Mouse (Mus musculus): Measurements from ENCODE around the gene Lingo4.

The Lingo4 gene

DNA sequence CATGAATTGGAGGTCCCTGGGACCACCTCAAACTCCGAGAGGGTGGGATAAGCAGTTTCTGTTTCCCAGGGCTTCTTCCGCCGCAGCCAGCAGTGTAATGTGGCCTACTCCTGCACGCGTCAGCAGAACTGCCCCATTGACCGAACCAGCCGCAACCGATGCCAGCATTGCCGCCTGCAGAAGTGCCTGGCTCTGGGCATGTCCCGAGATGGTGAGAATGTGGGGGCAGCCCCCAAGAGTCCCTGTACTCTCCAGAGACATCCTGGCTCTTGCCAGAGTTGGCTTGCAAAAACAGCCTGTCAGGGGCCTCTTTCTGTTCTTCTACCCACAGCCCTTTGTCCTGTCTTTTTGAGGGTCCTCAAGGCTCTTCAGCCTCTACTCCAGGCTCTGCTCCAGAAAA, 10.9 kb upstream of the Lingo4 start:
- no peak for DNase-seq (ENCODE audit: extremely low spot score, low spot score)

DNA sequence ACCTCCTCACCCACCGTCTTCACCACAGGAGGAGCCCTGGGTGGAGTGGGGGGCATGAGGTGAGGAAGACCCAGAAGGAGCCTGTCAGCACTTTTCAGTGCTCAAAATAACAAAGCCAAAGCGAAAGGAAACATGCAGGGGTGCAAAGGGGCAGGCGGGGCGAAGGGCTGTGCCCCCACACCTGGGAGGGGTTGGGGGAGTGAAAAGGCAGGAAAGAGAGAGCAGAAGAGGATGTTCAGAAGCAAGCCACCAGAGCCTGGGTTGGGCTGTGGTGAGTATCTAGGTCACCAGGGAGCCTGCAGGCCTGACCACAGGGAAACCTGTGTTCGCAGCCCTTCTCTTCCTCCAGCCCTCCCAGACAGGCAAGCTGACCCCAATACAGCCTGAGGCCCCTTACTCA, 10.3 kb upstream of the Lingo4 start:
- no peak for DNase-seq (ENCODE audit: extremely low spot score, low spot score)

DNA sequence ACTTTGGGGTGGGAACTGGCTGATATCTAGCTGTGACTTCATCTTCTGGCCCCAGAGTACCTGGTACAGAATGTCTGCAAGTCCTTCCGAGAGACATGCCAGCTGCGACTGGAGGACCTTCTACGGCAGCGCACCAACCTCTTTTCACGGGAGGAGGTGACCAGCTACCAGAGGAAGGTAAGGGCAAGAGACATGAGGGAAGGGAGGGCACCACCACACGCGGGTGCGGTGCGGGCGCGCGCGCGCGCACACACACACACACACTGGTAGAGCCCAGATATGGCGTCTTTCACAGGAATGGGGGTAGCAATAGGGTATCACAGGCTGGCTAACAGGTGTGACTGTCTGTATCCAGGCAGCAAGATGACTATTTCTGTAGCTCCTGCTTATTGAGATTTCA, 8.9 kb upstream of the Lingo4 start:
- no peak for DNase-seq (ENCODE audit: extremely low spot score, low spot score)

DNA sequence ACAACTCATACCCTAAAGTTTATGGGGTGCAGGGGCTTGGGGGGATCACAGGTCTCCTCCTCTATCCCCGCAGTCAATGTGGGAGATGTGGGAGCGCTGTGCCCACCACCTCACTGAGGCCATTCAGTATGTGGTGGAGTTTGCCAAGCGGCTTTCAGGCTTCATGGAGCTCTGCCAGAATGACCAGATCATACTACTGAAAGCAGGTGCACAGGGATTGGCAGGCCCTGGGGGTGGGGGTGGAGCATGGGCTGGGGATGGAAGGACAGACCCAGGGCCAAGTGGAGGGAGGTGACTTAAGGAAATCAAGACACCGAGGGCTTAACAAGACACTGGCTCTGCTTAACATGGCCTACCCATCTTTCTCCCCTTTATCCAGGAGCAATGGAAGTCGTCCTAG, 7.3 kb upstream of the Lingo4 start:
- DNase-seq (ENCODE audit: extremely low spot score, low spot score): no peak

DNA sequence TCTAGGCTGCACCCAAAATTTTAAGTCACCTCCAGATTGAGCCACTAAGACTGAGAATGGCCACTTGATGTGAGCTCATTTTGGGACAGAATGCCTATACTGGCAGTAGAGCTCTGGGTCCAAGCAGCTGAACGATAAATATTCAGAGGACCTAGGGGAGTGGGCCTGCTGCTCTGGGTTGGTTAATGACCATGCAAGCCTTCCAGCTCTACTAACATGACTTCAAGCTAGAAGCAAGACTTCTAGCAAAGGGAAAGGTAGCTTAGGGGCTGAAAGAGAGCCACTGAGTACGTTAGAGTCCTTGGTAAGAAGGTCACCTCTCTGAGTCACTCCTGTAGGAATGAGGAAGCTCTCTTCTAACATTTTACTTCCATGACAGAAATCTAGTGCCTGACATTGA, 6.2 kb upstream of the Lingo4 start:
- no peak for DNase-seq (ENCODE audit: extremely low spot score, low spot score)

DNA sequence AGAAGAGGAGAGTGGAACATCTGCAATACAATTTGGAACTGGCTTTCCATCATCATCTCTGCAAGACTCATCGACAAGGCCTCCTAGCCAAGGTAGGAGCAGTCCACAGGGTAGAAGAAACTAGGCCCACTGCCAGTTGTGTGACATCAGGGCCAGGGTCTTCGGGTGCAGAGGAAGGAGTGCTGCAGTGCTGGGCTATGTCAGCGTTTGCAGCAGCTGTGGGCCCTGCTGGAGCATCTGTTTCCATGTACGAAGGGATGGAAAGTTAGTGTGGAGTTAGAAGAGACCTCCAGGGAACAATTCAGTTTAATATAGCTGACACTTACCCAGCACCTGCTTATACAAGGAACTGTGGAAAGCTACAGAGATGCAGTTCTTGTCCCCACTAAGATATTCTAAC, 5.3 kb upstream of the Lingo4 start:
- DNase-seq (ENCODE audit: extremely low spot score, low spot score): no peak

DNA sequence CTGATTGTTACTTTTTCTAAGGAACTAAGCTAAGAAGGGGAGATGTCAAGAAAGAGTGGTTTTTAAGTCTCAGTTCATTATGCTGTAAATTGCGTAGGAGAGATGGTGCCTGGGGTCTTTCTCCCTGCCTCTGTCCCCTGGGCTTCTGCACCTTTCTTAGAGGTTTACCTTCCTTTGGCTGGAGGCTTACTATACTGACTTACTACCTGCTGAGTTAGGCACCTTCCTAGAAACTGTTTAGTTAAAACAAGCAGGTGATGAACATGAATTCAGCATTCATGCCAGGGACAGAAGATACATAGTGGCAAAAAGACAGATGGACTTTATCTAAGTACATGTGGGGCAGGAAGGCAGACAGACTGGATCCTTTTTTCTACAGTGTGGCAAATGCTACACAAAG, 2.0 kb upstream of the Lingo4 start:
- no peak for DNase-seq (ENCODE audit: extremely low spot score, low spot score)

DNA sequence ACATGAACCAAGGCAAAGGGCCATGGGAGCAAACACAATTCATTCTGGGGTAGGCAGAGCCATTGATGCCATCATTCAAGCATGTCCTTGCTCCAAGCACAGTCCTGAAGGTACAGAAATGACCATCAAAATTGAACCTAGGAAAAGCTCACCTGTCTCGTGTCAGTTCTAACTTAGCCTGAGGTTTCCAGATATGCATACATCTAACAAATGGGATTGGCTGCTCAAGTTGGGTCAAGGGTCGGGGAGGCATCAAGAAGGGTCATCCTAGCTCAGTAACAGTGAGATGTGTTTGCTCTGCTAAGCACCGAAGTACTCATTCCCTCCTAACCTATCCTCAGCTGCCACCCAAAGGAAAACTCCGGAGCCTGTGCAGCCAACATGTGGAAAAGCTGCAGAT, 1.5 kb upstream of the Lingo4 start:
- no peak for DNase-seq (ENCODE audit: extremely low spot score, low spot score)

DNA sequence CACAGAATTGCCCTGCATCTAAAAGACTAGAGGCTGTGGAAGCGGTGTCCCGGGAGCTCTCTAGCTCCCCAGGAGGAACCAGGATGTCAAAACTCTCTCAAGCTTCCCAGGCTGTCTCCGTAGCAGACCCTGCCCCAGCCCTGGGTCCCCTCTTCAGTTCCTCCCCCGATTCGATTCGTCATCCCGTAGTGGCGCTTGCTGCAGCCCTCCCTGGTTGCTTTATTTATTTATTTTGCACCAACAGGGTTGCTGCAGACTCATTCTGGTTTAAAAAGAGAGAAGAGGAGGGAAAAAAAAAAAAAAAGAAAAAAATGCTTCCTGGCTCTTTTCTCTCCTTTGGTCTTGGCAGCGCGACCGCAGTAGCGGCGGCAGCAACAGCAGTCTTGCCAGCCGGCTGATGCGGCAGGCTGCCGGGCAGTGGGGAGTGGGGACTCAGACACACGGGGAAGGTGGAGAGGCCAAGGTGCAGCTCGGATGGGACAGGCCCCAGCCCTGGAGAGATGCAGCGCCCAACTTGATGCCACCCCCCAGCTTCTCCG, 695 bp downstream of the Lingo4 start:
- DNase-seq (ENCODE audit: extremely low spot score, low spot score): peak; percentile 55

DNA sequence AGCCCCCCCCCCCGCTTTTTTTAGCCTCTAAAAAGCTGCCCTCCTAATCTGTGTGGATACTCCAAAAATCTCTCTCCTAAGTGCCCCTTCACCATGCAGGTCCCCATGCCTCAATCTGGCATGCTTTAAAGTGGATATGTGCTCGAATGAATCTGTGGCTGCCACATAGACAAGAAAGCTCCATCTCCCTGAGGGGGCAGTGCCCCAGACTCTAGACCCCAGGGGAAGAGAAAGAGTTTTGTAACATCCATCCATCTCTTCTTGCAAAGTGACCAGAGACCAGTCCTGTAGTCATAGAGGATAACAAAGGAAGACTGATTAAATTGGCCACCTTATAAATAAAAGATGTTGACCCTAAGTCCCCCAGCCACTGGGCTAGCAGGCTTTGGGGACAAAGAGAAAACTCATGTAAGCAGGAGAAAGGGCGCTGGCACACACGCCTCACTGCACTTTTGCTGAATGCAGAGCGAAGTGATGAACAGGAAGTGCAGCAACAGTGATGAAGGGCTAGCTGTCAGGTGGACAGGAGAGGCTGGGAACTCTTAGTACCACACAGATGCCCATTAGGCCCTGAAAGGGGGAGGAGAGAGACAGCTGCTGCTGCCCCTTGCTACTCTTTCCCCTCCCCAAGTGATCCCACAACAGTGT, 1.5 kb downstream of the Lingo4 start:
- peak; percentile 33 for DNase-seq (ENCODE audit: extremely low spot score, low spot score)

DNA sequence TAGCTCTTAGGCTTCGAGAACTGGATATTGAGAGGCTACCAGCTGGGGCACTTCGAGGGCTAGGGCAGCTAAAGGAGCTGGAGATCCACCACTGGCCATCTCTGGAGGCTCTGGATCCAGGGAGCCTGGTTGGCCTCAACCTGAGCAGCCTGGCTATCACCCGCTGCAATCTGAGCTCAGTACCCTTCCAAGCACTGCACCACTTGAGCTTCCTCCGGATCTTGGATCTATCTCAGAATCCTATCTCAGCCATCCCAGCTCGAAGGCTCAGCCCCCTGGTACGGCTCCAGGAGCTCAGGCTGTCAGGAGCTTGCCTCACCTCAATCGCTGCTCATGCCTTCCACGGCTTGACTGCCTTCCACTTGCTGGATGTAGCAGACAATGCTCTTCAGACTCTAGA, 4.1 kb downstream of the Lingo4 start:
- no peak for DNase-seq (ENCODE audit: extremely low spot score, low spot score)

DNA sequence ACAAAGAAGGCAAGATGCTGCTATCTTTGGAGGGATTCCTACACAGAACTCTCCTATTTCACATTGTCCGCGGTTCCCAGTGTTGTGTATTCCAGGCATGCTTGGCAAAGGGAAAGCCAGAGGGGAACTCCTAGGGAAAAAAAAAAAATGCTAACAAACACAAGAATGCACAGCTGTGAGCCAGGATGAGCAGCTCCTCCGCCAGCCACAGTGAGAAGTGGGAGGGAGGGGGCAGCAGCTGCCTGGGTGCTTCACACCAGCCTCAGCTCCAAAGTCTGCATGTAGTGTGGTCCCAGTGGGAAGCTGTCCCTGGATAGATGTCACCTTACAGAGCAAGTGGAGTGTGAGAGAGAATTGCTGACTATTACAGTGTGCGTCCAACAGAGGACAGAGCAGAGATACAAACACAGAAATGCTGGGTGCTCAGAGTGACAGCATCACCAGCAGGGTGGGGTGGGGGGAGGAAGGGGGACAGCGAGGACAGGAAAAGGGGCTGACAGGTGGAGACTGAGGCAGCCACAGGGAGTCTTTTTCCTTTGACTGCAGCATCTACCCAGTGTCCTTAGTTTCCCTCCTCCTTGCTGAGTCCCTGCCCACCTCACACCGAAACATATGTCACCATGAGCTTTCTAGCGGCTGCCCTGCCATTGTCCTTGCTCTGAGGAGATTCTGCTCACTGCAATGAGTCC, 6.2 kb downstream of the Lingo4 start:
- no peak for DNase-seq (ENCODE audit: extremely low spot score, low spot score)

DNA sequence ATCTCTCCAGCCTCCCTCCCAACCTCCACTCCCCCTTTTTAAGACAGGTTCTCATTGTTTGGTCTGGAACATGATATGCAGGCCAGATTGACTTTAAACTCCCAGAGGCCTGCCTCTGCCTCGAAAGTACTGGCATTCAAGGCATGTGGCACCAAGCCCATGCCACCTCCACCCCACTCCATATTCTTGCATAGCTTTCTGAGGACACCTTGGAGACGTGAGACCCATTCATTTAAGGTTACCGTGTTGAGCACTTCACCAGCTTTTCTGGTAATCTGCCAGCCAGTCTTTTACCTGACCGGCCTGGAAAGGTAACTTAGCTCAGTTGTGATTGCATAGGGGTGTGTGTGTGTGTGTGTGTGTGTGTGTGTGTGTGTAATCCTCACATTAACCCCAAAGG, 7.2 kb downstream of the Lingo4 start:
- DNase-seq (ENCODE audit: extremely low spot score, low spot score): no peak

DNA sequence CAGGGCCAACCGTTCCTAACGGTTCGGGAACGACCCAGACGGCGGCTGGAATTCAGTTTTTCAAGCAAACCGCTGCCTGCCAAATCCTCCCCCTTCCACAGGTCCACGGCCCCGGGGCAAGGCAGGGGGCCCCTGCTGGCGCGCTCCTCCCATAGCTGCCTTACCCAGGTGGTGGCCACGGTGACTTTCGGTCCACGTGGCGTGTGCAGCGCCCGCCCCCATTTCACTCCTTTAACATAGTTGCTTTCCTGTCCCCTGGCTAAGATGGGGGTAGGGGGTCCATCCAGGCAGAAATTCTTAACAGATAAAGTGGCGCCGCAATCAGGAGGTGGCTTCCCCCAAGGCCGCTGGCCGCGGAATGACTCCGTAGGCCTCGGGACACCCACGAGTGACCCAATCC, 14.2 kb downstream of the Lingo4 start:
- DNase-seq (ENCODE audit: extremely low spot score, low spot score): no peak

DNA sequence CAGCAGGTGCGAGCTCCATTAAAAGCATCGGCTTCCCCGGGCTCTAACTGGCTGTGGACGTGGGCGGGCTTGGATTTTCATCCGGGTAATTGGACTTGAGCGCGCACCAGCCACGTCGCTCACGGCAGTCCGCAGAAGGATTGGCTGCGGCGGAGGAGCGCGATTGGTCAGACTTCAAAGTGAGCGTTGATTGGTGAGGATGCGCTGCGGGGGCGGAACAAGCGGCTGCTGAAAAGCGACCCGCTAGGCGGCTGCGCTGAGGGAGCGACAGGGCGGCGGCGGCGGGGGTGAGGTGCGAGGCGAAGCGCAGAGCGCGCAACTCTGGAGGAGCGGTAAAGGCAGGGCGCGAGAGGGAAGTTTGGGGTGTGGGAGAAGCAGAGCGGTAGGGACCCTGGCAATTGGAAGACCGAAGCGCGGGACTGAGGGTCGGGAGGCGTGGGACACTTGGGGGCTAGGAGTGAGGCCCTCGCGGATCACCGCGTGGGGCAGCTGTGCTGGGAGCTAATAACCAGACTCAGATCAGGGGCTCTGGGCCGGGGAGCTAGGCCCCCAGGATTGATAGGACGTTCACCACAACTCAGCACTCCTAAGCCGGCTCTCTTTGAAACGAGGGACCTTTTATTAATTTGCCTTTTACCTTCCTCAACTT, 14.8 kb downstream of the Lingo4 start, which contains the start of gene Tdrkh:
Tdrkh (plus strand) TSS at position 243 of the 649 bp plus-strand sequence.
- peak; percentile 93 for DNase-seq (ENCODE audit: extremely low spot score, low spot score)

DNA sequence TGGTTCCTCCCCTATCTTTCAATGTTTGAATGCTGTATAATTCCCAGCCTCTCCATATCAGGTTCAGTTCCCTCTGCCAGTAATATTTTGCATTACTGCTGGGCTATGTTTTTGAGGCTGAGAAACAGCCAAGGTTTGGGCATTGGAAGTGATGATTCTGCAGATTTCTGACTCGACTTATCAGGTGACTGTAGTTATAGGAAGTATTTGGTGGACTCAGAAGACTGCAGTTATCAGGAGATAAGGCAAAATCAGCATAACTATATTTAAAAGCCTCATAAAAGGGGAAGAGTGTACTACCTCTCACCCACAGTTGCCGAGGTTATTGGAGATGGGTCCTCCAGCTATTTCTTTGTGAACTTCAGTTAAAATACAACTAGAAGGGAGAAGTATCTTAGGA, 32.7 kb downstream of the Lingo4 start:
- no peak for DNase-seq (ENCODE audit: extremely low spot score, low spot score)

DNA sequence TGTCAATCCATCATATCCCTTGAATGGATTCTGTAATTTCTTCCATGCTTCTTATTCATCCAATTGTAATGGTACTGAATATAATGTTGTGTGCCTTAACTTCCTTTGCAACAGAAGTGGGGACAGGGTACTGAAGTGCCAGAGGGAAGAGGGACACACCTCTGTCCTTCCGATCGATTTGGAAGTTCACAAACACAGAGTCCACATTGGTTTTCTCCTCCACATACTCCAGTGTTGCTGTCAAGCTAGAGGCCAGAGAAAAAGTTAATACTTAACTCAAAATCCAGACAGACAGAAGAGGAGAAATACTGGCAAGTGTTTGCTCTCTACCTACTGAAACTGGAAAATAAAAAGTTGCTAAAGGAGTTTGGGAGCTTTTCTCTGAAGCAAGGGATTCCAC, 36.0 kb downstream of the Lingo4 start:
- no peak for DNase-seq (ENCODE audit: extremely low spot score, low spot score)

DNA sequence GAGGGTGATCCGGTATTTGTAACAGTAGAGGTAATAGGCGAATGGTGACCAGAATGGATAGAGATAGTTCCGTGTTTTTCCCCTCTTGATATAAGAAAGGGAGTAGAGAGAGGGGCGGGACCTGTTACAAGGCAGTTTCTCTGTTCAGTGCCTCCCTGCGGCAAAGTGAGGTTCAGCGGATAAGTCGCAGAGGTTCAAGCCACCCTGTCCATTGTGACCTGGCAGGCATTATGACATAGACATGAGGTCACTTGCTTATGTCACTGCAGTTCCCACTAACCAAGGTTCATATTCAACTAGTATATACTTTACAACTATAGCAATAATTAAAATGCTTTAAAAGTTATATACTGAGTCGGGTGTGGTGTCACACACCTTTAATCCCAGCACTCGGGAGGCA, 38.1 kb downstream of the Lingo4 start:
- DNase-seq (ENCODE audit: extremely low spot score, low spot score): no peak

DNA sequence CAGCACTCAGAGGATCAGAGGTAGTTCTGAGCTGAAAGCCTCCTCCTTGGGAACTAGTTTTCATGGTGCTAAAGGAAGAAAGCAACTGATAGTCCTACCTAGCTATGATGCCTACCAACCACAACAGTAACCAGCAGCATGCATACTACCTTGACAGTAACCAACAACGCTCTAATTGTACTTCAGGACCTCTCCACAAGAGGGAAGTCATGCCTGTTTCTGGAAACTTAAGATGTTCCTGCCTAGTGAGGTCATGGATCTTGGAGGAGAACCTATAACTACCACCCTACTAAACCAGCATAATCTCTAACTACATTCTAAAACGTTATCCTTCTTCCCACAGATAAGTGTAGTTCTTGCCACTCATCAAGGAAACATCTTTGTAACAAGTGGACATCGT, 42.9 kb downstream of the Lingo4 start:
- DNase-seq (ENCODE audit: extremely low spot score, low spot score): no peak

DNA sequence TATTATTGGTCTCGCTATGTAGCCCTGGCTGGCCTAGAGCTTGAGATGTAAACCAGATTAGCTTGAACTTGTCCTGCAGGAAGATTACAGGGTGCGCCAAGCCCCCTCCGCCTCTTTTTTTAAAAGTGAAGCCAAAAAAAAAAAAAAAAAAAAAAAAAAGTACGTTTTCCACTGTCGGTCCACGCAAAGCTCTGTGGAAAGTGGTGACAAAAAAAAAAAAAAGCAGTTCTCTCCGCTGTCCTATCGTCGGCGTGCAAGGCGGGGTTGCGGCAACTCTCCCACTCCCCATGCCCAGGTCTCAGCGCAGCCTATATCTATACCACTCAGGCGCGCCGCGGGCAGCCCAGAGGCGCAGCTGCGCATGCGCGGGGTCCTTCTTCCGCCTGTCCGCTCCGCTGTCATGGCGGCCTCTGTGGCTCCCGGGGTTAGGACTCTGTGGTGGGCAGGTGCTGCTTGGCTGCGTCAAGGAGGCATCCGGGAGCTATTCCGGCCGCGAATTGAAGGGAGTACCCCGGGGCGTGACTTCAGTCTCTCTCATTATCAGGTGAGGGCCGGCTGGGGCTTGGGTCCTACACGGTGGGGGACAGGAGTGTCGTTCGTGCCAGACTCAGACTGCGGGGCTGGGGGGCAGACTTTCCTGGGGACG, 44.8 kb downstream of the Lingo4 start, which contains the start of gene Mrpl9:
Mrpl9 (plus strand) TSS at position 368 of the 646 bp plus-strand sequence.
- peak; percentile 97 for DNase-seq (ENCODE audit: extremely low spot score, low spot score)

DNA sequence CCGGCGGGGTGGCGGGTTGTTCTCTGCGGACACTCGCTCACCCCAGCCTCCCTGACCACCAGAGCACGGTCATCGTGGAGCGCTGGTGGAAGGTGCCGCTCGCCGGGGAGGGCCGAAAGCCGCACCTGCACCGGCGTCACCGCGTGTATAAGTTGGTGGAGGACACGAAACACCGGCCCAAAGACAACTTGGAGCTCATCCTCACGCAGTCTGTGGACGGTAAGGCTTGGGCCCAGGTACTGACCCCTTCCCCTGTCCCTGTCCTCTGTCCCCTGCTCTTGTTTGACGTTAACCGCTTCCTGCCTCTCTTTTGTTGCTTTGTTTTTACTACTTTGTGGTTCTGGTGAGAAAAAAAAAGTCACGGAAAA, 45.3 kb downstream of the Lingo4 start, which contains the start of gene Oaz3:
Oaz3 (minus strand) TSS at position 319 of the 368 bp plus-strand sequence.
- DNase-seq (ENCODE audit: extremely low spot score, low spot score): no peak

DNA sequence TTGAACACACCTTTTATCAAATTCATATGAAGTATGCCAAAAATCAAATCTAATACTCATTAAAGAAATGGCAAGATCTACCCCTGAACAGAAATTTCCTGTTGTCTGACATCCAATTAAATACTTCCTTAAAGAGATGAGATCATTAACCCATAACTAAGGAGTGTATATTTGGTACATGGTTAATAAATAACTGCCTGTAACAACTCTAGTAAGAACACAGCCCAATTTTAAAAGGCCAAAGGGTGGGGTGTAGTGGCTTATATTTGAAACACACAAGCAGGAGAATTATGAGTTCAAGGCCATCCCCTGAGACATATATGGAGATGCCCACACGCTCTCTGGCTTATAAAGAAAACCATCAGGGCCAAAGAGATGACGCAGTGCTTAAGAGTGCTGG, 51.1 kb downstream of the Lingo4 start:
- no peak for DNase-seq (ENCODE audit: extremely low spot score, low spot score)
